Mouse (Mus musculus) liver, embryonic 11.5 days (tissue): ENCODE results near the gene Rab6a. TPM values are rescaled to one million over a fixed set of nuclear protein-coding genes. Genes with fewer than 3 reads are reported as not detected.

Experiments used
- ATAC-seq: fragments of 200-750 bp; cut with Nextera tagmentation; replicated peaks from 2 replicates; pipeline ENCODE4 v1.8.0; 2017; ENCODE audit warnings: moderate number of reproducible peaks, mild to moderate bottlenecking, moderate TSS enrichment, moderate library complexity; ENCODE audit not compliant: low FRiP score
- DNase-seq: peaks from one replicate; pipeline ENCODE4 v3.0.0-alpha.2; 2017; ENCODE audit warnings: low spot score
- H3K27ac ChIP-seq: fragments of 300-500 bp; sonication (generic); 2 replicates; pipeline ENCODE4 v1.5.1; 2014; ENCODE audit warnings: mild to moderate bottlenecking, low read depth, low read length, control low read depth
- H3K27me3 ChIP-seq: fragments of 300-500 bp; sonication (generic); replicated peaks from 2 replicates; pipeline ENCODE4 v1.6.1; 2014; ENCODE audit warnings: low read length, mixed read lengths; ENCODE audit not compliant: control insufficient read depth, insufficient read depth
- H3K36me3 ChIP-seq: fragments of 300-500 bp; sonication (generic); 2 replicates; pipeline ENCODE4 v1.6.1; 2014; ENCODE audit warnings: mild to moderate bottlenecking, low read length, moderate library complexity, mixed read lengths; ENCODE audit not compliant: control insufficient read depth, insufficient read depth
- H3K4me1 ChIP-seq: fragments of 300-500 bp; sonication (generic); replicated peaks from 2 replicates; pipeline ENCODE4 v1.6.1; 2014; ENCODE audit warnings: low read length, mixed read lengths; ENCODE audit not compliant: control insufficient read depth, insufficient read depth
- H3K4me2 ChIP-seq: fragments of 300-500 bp; sonication (generic); 2 replicates; pipeline ENCODE4 v1.6.1; 2014; ENCODE audit warnings: mild to moderate bottlenecking, control low read depth, moderate library complexity
- H3K4me3 ChIP-seq: fragments of 300-500 bp; sonication (generic); 2 replicates; pipeline ENCODE4 v1.5.1; 2014; ENCODE audit warnings: low read depth, low read length, control low read depth
- H3K9ac ChIP-seq: fragments of 300-500 bp; sonication (generic); 2 replicates; pipeline ENCODE4 v1.6.1; 2014; ENCODE audit warnings: low read depth, low read length, control low read depth
- H3K9me3 ChIP-seq: fragments of 300-500 bp; sonication (generic); 2 replicates; pipeline ENCODE4 v1.6.1; 2016; ENCODE audit warnings: low read length, inconsistent platforms, mixed read lengths; ENCODE audit not compliant: control insufficient read depth
- WGBS: fragments of 180-500 bp; shearing (Covaris S2); extraction: QIAGEN DNeasy Blood & Tissue Kit; methylation state at CpG from one replicate; pipeline ENCODE4 v1.1.7; 2014; 5-methylcytosine and 5-hydroxymethylcytosine counted together
- polyA plus RNA-seq: library from polyadenylated mRNA; unstranded; fragments of >200 nt; fragmentation: Nextera tagmentation; extraction: Ambion mirVana; gene quantifications from 2 replicates; pipeline ENCODE4 v1.2.1, GENCODE M21; 2014

Gene Rab6a
- polyA plus RNA-seq, 1 experiment from 2014 or later = 81.6 TPM

DNA sequence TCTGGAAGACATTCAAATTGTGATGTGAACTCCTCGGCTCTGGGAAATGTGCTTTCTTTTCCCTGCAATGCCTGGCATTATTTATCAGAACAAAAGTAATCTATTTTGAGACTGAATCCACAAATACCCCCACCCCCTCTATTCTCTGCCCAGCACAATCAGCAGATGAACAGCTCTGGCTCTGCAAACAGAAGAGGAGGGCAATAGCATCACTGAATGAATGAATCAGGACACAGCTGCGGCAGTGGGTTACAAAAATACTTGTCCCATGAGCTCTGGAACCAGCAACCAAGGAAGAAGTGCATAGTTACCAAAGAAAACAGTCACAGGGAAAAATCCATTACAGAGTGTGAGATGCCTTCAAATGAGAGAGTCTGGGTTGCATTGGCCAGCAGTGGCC, 28.4 kb upstream of the Rab6a start:
- no peak overlapping the region for H3K4me2 ChIP-seq
- no peak overlapping the region for H3K9ac ChIP-seq
- H3K9me3 ChIP-seq = no peaks in the 10 kb centered on the region
- H3K27ac ChIP-seq = no peak overlapping the region
- no peak overlapping the region for H3K4me3 ChIP-seq
- H3K36me3 ChIP-seq = no peaks in the 10 kb centered on the region
- H3K4me1 ChIP-seq = peaks cover 7% of the 10 kb centered on the region; the same call in 1 of the 2 replicates
- no peak for ATAC-seq
- no peaks in the 10 kb centered on the region for H3K27me3 ChIP-seq
- no peak for DNase-seq
- 77% methylated on average over 2 of the region's 2 CpGs for WGBS

- Histone ChIP-seq H3K4me3 (peak overlapping the region; percentile 57), H3K4me1 (peaks cover 7% of the 10 kb centered on the region; the same call in 1 of the 2 replicates), H3K9ac (peak overlapping the region; percentile 72; the same call in 1 of the 2 replicates), H3K36me3 (no peaks in the 10 kb centered on the region), H3K4me2 (peak overlapping the region; percentile 70), H3K27ac (no peak overlapping the region), H3K27me3 (no peaks in the 10 kb centered on the region), H3K9me3 (no peaks in the 10 kb centered on the region)
- ATAC-seq (no peak), DNase-seq (no peak)
- WGBS = 32% methylated on average over 7 of the region's 7 CpGs
Observed at GRCm38 (mm10) chr7:100582235-100582634, 25.0 kb upstream of the Rab6a start.

GRCm38 (mm10) chr7:100582727-100583236, 24.4 kb upstream of the Rab6a start:
- peak overlapping the region; percentile 57 for H3K4me3 ChIP-seq
- no peaks in the 10 kb centered on the region for H3K36me3 ChIP-seq
- DNase-seq (peak; percentile 91), ATAC-seq (peak; percentile 91)
- peak overlapping the region; percentile 70 for H3K4me2 ChIP-seq
- H3K4me1 ChIP-seq = peaks cover 7% of the 10 kb centered on the region; the same call in 1 of the 2 replicates
- H3K27ac ChIP-seq = peak overlapping the region; percentile 40; the same call in 1 of the 2 replicates
- H3K9me3 ChIP-seq = no peaks in the 10 kb centered on the region
- peak overlapping the region; percentile 72 for H3K9ac ChIP-seq
- H3K27me3 ChIP-seq = no peaks in the 10 kb centered on the region
- under 1% methylated on average over 31 of the region's 31 CpGs for WGBS

DNA sequence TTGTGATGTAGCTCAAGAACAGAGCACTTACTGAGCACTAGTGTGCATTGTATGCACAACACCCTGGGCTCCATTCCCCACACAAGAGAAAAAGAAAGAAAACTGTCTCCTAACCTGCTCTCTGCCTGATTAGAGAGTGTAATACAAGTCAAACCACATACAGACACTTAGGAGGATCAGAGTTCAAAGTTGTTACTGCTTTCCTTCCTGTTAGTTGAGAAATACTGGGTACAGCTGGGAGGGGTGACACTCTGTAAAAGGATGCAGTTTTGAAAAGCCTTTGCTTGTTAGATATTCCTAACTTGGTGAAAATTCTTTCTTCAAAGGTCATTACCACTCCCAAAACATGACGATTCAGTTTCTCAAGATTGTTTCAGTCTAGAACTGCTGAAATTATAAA, 17.4 kb upstream of the Rab6a start:
- Histone ChIP-seq H3K4me1 (no peaks in the 10 kb centered on the region), H3K36me3 (no peaks in the 10 kb centered on the region), H3K4me2 (no peak overlapping the region), H3K9me3 (no peaks in the 10 kb centered on the region), H3K27ac (peak overlapping the region; percentile 29; the same call in 1 of the 2 replicates), H3K27me3 (no peaks in the 10 kb centered on the region), H3K9ac (no peak overlapping the region), H3K4me3 (no peak overlapping the region)
- no peak for DNase-seq
- no peak for ATAC-seq
- 68% methylated on average over 1 of the region's 1 CpGs for WGBS

DNA sequence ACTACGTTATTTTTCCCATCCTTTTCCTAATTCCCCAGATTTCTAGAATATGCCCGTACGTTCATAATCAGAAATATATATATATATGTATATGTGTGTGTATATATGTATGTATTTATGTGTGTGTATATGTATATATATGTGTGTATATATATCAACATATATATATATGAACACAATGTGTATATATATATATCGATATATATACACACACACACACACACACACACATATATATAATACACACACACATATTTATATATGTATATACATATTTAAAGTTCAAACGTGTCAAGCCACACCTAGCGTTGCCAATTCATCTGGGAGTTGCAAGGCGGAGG, 16.7 kb upstream of the Rab6a start:
- H3K4me2 ChIP-seq = peak overlapping the region; percentile 72
- ATAC-seq = no peak
- no peak for DNase-seq
- peak overlapping the region; percentile 74 for H3K9ac ChIP-seq
- H3K4me1 ChIP-seq = no peaks in the 10 kb centered on the region
- no peaks in the 10 kb centered on the region for H3K27me3 ChIP-seq
- no peaks in the 10 kb centered on the region for H3K36me3 ChIP-seq
- H3K27ac ChIP-seq = peak overlapping the region; percentile 75
- H3K4me3 ChIP-seq = peak overlapping the region; percentile 62
- WGBS = 46% methylated on average over 7 of the region's 7 CpGs
- no peaks in the 10 kb centered on the region for H3K9me3 ChIP-seq

GRCm38 (mm10) chr7:100590845-100591521, 16.2 kb upstream of the Rab6a start:
- Histone ChIP-seq H3K27me3 (no peaks in the 10 kb centered on the region), H3K9ac (peak overlapping the region; percentile 74), H3K27ac (peak overlapping the region; percentile 75), H3K9me3 (no peaks in the 10 kb centered on the region), H3K36me3 (no peaks in the 10 kb centered on the region), H3K4me3 (peak overlapping the region; percentile 62), H3K4me1 (no peaks in the 10 kb centered on the region), H3K4me2 (peak overlapping the region; percentile 72)
- DNase-seq (peak; percentile 85), ATAC-seq (peak; percentile 93)
- WGBS = 0% methylated on average over 18 of the region's 20 CpGs

GRCm38 (mm10) chr7:100591522-100591852, 15.7 kb upstream of the Rab6a start:
- no peaks in the 10 kb centered on the region for H3K4me1 ChIP-seq
- peak overlapping the region; percentile 72 for H3K4me2 ChIP-seq
- ATAC-seq (0 out of 2 replicates have a peak, but pooled peaks have one; percentile 3), DNase-seq (no peak)
- H3K9me3 ChIP-seq = no peaks in the 10 kb centered on the region
- 10% methylated on average over 2 of the region's 2 CpGs for WGBS
- no peaks in the 10 kb centered on the region for H3K36me3 ChIP-seq
- H3K27ac ChIP-seq = no peak overlapping the region
- peak overlapping the region; percentile 74; the same call in 1 of the 2 replicates for H3K9ac ChIP-seq
- H3K27me3 ChIP-seq = no peaks in the 10 kb centered on the region
- H3K4me3 ChIP-seq = peak overlapping the region; percentile 62

DNA sequence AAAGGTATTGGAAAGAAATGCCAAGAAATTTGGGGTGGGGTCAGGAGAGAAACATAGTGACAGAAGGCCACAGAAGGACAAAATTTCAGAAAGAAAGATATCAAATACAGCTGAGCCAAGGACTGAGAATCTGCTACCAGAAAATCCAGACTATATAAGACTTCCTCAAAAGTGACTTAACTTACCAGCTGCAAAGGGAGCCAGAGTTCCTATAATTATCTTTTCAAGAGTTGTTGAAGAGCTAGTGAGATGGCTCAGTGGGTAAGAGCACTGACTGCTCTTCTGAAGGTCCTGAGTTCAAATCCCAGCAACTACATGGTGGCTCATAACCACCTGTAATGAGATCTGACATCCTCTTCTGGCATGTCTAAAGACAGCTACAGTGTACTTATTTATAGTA, 13.9 kb upstream of the Rab6a start:
- H3K36me3 ChIP-seq = no peaks in the 10 kb centered on the region
- DNase-seq (no peak), ATAC-seq (no peak)
- no peak overlapping the region for H3K27ac ChIP-seq
- no peak overlapping the region for H3K9ac ChIP-seq
- H3K4me3 ChIP-seq = no peak overlapping the region
- no peak overlapping the region for H3K4me2 ChIP-seq
- no peaks in the 10 kb centered on the region for H3K27me3 ChIP-seq
- H3K4me1 ChIP-seq = no peaks in the 10 kb centered on the region
- no peaks in the 10 kb centered on the region for H3K9me3 ChIP-seq

- Histone ChIP-seq H3K4me3 (no peak overlapping the region), H3K9ac (no peak overlapping the region), H3K27ac (no peak overlapping the region), H3K4me2 (no peak overlapping the region), H3K9me3 (0 out of 2 replicates have a peak, but pooled peaks cover 3% of the 10 kb centered on the region), H3K27me3 (no peaks in the 10 kb centered on the region), H3K4me1 (no peaks in the 10 kb centered on the region), H3K36me3 (no peaks in the 10 kb centered on the region)
- 56% methylated on average over 5 of the region's 5 CpGs for WGBS
- ATAC-seq (no peak), DNase-seq (no peak)
Observed at GRCm38 (mm10) chr7:100600211-100600610, 7.0 kb upstream of the Rab6a start.
